Mouse (Mus musculus) adrenal gland, adult 2 months (tissue): ENCODE results near the gene Nectin4. TPM values are rescaled to one million over a fixed set of nuclear protein-coding genes. Genes with fewer than 3 reads are reported as not detected.
A peak's percentile ranks its signal among the peaks of the same experiment; 100 is the strongest.
"Not testable (repeated sequence)": the region's sequence is repeated elsewhere in the genome, so short reads cannot be mapped to it uniquely, and the experiment has no call there.

Experiments
- DNase-seq: peaks from one replicate; pipeline ENCODE4 v3.0.0; 2021
- long read RNA-seq: library from polyadenylated mRNA; stranded (forward); transcript quantifications from one replicate; pipeline ENCODE4 v2.0.0, GENCODE M21; 2021
- polyA plus RNA-seq: library from polyadenylated mRNA; depleted of rRNA; stranded (reverse); fragments of >200 nt; gene quantifications from 2 replicates; pipeline ENCODE4 v1.2.3, GENCODE M21; 2012; rRNA removed
- total RNA-seq, 2 experiments: library from RNA; stranded (reverse); gene quantifications; 2 replicates each; pipeline ENCODE4 v1.2.3; 2021

Gene Nectin4
- total RNA-seq = under 1 TPM; 0.09 to 0.14 TPM
- polyA plus RNA-seq = 0.20 and 0.21 TPM in 2 replicates
- long read RNA-seq, partial matches to known transcripts = 1 of 1 reads
- long read RNA-seq, other reads (novel, unspliced or antisense) = 0 of 1 reads

GRCm38 (mm10) chr1:171369845-171370556 lies at the start of gene Nectin4:
TSS of gene Nectin4 (plus strand) at chr1:171370099.
- DNase-seq = no peak

GRCm38 (mm10) chr1:171320151-171320550 lies 49.7 kb upstream of the Nectin4 start:
- no peak for DNase-seq

- DNase-seq = no peak
Measured at GRCm38 (mm10) chr1:171321415-171321814, 48.5 kb upstream of the Nectin4 start.

- no peak for DNase-seq
Measured at GRCm38 (mm10) chr1:171322012-171322411, 47.9 kb upstream of the Nectin4 start.

- DNase-seq = no peak
Measured at GRCm38 (mm10) chr1:171325571-171325970, 44.3 kb upstream of the Nectin4 start.

- not testable (repeated sequence) for DNase-seq
Measured at GRCm38 (mm10) chr1:171326588-171326987, 43.3 kb upstream of the Nectin4 start.

- DNase-seq = no peak
Measured at GRCm38 (mm10) chr1:171328244-171328643, 41.7 kb upstream of the Nectin4 start.

- DNase-seq = peak; percentile 95
Measured at GRCm38 (mm10) chr1:171328839-171329432, 41.0 kb upstream of the Nectin4 start, which contains the start of gene Dedd. TSS of gene Dedd (plus strand) at chr1:171329145.

- DNase-seq = peak; percentile 57
Measured at GRCm38 (mm10) chr1:171329433-171330215, 40.3 kb upstream of the Nectin4 start.

- no peak for DNase-seq
Measured at GRCm38 (mm10) chr1:171330216-171330560, 39.7 kb upstream of the Nectin4 start.

- no peak for DNase-seq
Measured at GRCm38 (mm10) chr1:171342262-171343207, 27.4 kb upstream of the Nectin4 start.

GRCm38 (mm10) chr1:171343922-171344677 lies 25.8 kb upstream of the Nectin4 start:
- DNase-seq = peak; percentile 64

- no peak for DNase-seq
Measured at GRCm38 (mm10) chr1:171344715-171345114, 25.2 kb upstream of the Nectin4 start.

GRCm38 (mm10) chr1:171345225-171346094 lies 24.4 kb upstream of the Nectin4 start, which contains the start of the genes Nit1 and Pfdn2:
TSS of gene Nit1 (minus strand) at chr1:171345646.
TSS of gene Pfdn2 (plus strand) at chr1:171345670.
- peak; percentile 95 for DNase-seq

- peak; percentile 40 for DNase-seq
Measured at GRCm38 (mm10) chr1:171346095-171346450, 23.8 kb upstream of the Nectin4 start.

- peak; percentile 31 for DNase-seq
Measured at GRCm38 (mm10) chr1:171348665-171349064, 21.2 kb upstream of the Nectin4 start.

GRCm38 (mm10) chr1:171349210-171349609 lies 20.7 kb upstream of the Nectin4 start:
- peak; percentile 52 for DNase-seq

- DNase-seq = no peak
Measured at GRCm38 (mm10) chr1:171355812-171356340, 14.0 kb upstream of the Nectin4 start.

GRCm38 (mm10) chr1:171356814-171357213 lies 13.1 kb upstream of the Nectin4 start:
- DNase-seq = peak; percentile 42
